Mouse (Mus musculus) E14TG2a.4 (cell line): Measurements from ENCODE around the gene Plgrkt.

Source experiments
- CTCF ChIP-seq: conservative IDR thresholded peaks from 2 replicates; pipeline ENCODE4 v1.5.1; 2014; ENCODE audit warnings: low read length
- NANOG ChIP-seq: IDR thresholded peaks from 2 replicates; pipeline ENCODE4 v1.6.1; 2014; ENCODE audit warnings: borderline replicate concordance, low read length, mixed read lengths

DNA sequence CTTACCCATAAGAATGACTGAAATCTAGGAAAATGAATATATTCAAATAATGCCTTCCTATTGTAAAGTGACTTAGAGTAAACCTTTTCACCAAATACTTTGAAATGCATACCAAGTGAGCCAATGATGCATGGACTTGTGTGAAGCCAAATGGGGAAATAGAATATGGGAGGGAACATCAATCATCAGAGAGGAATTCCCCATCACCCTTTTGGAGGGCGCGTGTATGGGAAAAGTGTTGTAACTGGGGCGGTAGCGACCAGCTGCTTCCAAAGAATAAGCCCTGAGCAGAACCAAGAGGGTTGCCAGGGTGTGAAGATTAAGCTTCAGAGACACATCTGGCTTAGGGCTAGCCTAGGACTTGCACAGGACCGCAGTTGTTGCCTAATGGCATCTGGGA lies 16.2 kb upstream of the Plgrkt start:
- TF ChIP-seq CTCF = no peak
- TF ChIP-seq NANOG = no peak
